Mouse (Mus musculus) induced T-regulatory cell, adult 2 months (primary cell): ENCODE measurements around the gene Tm9sf3.

ENCODE experiments used
- DNase-seq: peaks from one replicate; pipeline ENCODE4 v3.0.0-alpha.2; 2012; ENCODE audit warnings: low read depth

Gene Tm9sf3

GRCm38 (mm10) chr19:41262712-41263629 lies 826 bp downstream of the Tm9sf3 start:
- DNase-seq: peak; percentile 84

- no peak for DNase-seq
These were observed 3.1 kb downstream of the Tm9sf3 start for GRCm38 (mm10) chr19:41260736-41261135.

- DNase-seq: no peak
These were observed 4.5 kb downstream of the Tm9sf3 start for GRCm38 (mm10) chr19:41259256-41259655.

DNA sequence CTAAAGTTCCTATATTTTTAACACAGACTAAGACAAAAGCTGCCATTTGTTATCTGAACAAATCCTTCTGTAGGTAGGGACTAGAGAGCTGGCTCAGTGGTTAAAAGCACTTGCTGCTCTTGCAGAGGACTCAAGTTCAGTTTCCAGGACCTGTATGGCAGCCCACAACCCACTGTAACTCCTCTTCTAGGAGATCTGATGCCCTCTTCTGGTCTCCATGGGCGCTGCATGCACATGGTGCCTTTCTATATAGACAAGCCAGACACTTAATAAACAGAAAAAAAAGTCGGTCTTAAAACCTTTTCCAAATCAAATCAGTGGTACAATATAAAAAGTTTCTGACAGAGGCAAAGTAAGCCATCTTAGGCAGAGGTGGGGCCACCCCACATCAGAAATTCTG lies 5.1 kb downstream of the Tm9sf3 start:
- peak; percentile 78 for DNase-seq

DNA sequence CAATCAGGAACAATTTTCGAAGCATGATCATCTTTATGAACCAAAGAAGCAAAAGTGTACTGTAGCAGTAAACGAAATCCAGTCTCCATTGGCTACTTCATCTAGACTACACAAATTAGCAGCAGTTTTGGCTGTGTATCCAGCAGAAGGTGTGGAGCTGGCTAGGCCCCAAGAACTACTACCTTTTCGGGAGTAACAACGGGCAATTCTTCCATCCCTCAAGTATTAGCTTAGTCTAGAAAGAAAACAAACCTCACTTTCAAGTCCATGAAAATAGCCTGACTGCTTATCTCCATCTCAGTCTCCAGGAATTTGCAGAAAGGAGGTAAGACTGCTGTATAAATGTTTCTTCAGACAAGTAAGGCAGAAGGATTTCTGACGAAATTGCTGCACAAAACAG lies 9.2 kb downstream of the Tm9sf3 start:
- no peak for DNase-seq

- no peak for DNase-seq
These were observed 14.8 kb downstream of the Tm9sf3 start for GRCm38 (mm10) chr19:41248968-41249367.

DNA sequence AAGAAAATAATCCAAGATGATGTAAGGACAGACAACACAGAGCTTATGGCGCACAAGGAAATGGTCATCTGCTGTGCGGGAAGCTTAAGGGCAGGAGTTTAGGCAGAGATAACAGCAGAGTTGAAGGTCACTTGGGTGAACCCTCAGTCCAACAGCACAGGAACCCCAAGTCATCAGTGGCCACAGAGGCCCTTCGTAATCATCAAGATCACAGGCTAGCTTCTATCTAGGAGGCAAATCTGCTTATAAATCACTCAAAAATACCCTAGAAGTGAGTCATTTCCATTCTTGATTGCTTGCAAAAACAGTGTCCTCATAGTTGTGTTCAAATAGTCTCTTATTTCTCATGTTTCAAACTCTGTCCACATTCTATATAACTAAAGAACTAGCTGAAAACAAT lies 15.5 kb downstream of the Tm9sf3 start:
- no peak for DNase-seq

GRCm38 (mm10) chr19:41246271-41246670 lies 17.5 kb downstream of the Tm9sf3 start:
- DNase-seq: no peak

DNA sequence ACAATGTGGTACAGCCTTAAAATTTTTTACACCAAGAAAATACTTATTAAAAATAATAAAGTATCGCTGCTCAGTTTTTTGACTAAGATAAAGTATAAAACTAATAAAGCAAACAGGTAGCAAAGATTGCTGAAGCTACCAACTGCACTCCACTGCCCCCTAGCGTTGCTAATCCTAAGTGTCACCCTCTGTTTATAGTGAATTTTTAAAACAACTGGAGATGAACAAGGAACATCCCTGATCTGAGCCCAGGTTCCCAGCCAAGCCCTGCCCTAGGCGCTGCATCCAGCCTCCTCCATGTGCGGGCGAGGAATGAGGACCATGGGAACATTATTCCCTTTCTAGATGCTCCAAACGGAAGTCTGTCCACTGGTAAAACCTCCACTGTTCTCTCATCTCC lies 19.2 kb downstream of the Tm9sf3 start:
- peak; percentile 72 for DNase-seq

GRCm38 (mm10) chr19:41241997-41242396 lies 21.8 kb downstream of the Tm9sf3 start:
- no peak for DNase-seq

- no peak for DNase-seq
These were observed 30.1 kb downstream of the Tm9sf3 start for GRCm38 (mm10) chr19:41233698-41234097.

DNA sequence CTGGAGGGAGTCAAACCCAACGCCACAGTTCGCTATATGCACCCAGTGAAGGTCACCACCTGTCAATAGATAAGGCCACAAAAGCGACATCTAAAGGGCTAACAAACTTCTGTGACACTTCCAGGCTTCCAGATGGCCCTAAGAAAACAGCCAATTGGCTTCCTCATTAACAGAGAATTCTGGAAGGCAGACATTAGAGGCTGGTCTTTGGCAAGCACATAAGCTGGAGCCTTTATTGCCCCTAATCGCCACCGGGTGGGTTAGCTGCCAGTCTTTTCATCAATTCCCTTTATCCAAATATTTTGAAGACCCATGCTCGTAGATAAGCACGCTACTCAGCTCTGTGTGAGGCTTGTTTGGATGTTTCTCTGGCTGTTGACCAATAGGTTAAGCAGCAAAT lies 55.5 kb downstream of the Tm9sf3 start:
- no peak for DNase-seq

GRCm38 (mm10) chr19:41206811-41207344 lies 56.9 kb downstream of the Tm9sf3 start, which contains the start of gene Tll2:
Gene Tll2 (minus strand): TSS chr19:41206835.
- DNase-seq: peak; percentile 66

- DNase-seq: no peak
These were observed 57.6 kb downstream of the Tm9sf3 start for GRCm38 (mm10) chr19:41206041-41206810.

DNA sequence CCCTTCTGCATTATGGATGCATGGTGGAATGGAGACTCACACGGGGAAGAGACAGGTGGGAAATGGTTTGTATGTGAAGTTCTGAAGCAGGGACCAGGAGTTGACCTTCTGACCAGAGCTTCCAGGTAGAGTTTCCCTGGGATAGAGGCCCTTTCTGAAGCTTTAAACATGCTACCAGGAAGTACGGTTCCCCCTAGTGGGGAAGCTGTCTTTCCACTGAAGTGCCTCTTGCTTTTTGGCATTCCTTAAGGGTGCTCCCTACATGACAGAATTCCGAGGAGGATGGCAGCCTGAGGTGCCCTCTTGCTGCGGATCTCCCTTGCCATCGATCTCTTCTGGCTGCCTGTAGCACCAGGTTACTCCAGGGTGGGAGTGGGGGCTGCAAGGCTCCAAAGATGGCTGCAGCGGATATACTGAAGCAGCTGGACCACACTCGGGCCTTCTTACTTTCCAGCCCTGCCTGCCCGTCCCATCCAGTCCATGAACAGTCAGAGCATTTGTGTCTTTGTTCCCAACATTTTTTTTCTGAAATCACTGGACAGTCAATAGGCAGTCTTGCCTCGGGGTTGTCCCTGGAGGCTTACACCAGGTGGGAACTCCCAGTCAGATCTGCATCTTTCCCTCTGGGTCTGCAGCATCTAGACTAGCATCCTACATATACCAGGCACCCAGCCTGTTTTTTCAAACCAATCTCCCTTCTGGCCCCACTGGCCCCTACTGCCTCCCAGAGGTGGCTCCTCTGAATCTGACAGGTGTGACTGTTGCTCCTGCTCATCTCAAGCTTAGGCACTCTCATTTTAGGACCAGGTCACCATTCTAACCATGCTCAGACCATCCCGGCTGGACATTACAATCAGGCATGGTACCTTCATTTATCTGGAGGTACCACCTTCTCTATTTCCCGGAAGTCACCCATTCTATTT lies 59.4 kb downstream of the Tm9sf3 start:
- DNase-seq: no peak

GRCm38 (mm10) chr19:41197606-41198005 lies 66.2 kb downstream of the Tm9sf3 start:
- no peak for DNase-seq

GRCm38 (mm10) chr19:41193379-41193778 lies 70.4 kb downstream of the Tm9sf3 start:
- DNase-seq: no peak

DNA sequence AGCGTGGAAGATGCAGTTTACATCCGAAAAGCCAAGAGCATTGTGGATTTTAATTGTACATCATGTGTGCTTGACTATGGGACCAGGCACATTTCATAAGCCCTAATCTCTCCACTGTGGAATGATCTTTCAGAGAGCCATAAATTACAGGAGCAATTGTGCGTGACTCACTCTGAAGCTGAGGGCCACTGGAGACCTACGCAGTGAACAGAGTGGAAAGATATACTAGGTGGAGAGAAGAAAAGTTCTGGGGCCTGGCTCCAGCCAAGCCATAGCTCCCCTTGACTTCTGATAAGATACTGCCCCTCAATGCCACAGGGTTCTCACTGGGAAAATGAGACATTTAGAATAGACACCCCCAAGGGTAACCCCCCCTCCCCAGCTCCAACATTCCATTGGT lies 70.8 kb downstream of the Tm9sf3 start:
- DNase-seq: no peak

DNA sequence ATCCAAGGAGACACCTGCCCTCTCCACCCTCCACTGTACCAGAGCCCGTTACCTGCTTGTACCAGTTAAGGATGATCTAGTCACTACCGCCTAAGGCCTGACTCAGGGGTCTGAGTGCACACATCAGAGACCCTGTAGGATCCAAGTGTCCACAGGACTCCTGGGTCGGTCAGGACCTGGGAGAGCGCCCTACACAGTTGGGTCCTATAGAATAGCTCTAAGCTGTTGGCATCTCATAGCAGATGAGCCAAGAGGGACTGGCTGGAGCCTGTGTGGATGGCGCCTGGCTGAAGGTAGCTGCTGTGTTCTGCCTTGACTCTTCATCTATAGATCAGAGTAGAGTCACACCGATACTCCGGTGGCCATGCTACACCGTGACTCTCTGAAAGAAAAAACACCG lies 72.1 kb downstream of the Tm9sf3 start:
- DNase-seq: no peak

DNA sequence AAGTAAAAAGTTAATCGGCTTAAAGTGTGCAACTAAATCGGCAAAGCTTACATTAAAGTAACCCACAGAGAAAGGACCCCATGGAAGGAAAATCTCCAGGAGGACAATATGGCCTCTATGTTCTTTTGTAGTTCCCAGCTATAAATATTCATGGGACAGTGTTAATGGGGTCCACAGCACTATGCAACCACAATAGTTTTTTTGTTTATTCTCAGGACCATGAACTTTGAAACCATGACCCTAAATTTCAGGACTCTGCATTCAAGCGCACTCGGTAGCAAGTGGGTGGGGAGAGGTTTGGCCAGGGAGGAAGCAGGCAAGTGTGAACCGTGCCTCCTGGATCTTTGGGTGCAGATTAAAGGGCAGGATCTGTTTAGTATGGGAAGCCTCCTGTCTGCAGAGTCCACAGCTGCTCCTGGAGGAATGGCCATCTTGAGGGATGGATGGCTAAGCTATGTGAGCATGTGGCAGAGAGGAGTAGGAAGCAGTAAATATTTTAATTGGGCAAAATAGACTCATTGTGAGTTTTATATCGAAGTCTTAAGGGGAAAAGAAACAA lies 72.8 kb downstream of the Tm9sf3 start:
- no peak for DNase-seq

GRCm38 (mm10) chr19:41177331-41177730 lies 86.5 kb downstream of the Tm9sf3 start:
- DNase-seq: no peak
